Mouse (Mus musculus): Measurements from ENCODE around the gene Rplp1.

The Rplp1 gene

GRCm38 (mm10) chr9:61914203-61914916 lies at the start of gene Rplp1:
Gene Rplp1 (minus strand): TSS chr9:61914542.
- DNase-seq (ENCODE audit: low read depth, low spot score): peak; percentile 97

GRCm38 (mm10) chr9:61963356-61963755 lies 49.0 kb upstream of the Rplp1 start:
- DNase-seq (ENCODE audit: low read depth, low spot score): peak; percentile 22

DNA sequence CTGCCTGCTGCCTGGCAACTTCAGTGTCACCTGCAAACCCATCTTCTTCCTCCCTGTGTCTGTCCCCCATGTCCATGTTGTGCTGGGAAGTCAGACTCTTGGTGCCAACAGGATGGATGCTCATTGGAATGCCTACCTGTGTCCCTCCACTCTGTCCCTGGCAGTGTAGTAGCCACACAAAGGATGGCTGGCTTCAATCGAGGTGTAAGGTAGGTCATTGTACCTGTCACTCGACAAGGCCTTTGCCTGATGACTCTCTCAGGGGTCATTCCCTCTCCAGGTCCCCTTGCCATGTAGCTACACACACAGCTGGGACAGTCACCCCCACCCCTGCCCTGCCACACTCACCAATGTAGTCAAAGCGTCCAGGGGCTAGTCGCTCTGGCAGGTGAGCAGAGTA lies 46.8 kb upstream of the Rplp1 start:
- no peak for DNase-seq (ENCODE audit: low read depth, low spot score)

- DNase-seq (ENCODE audit: low read depth, low spot score): no peak
Measured at GRCm38 (mm10) chr9:61960753-61961152, 46.4 kb upstream of the Rplp1 start.

GRCm38 (mm10) chr9:61959921-61960569 lies 45.7 kb upstream of the Rplp1 start:
- no peak for DNase-seq (ENCODE audit: low read depth, low spot score)

- no peak for DNase-seq (ENCODE audit: low read depth, low spot score)
Measured at GRCm38 (mm10) chr9:61954707-61955106, 40.4 kb upstream of the Rplp1 start.

GRCm38 (mm10) chr9:61952241-61952640 lies 37.9 kb upstream of the Rplp1 start:
- no peak for DNase-seq (ENCODE audit: low read depth, low spot score)

- peak; percentile 87 for DNase-seq (ENCODE audit: low read depth, low spot score)
Measured at GRCm38 (mm10) chr9:61947402-61948346, 33.3 kb upstream of the Rplp1 start.

DNA sequence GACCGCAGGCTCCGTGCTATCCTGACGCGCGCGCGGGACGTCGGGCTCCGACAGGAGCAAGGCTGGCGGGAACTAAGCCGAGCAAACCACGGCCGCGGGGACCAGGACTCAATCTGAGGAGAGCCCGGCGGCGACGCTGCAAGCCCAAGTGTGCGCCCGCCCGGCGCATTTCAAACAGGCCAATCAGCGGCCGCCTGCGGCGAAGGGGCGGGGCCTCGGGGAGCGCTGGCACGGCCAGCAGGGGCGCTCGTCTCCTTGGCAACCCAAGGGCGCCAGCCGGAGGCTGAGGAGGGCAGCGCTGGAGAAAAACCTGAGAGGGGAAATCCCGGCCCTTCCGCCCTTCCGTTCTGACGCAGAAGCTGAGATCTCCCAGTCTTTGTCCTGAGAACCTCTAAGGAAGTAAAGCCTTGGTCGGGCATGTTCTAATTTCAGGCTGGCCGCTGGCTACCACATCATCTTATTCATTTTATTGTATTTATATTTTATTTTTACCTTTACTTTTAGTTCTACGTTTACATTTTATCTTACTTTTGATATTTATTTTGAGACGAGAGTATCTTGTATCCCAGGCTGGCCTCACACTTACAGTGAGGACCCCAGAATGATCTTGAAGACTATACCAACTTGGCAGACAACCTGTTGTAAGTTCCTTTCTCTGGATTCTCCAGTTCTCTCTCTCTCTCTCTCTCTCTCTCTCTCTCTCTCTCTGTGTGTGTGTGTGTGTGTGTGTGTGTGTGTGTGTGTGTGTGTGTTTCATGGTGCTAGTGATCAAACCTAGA lies 32.5 kb upstream of the Rplp1 start, which contains the start of gene Kif23:
TSS of gene Kif23 (minus strand) at position 152 of the 779 bp plus-strand sequence.
- DNase-seq (ENCODE audit: low read depth, low spot score): peak; percentile 97

DNA sequence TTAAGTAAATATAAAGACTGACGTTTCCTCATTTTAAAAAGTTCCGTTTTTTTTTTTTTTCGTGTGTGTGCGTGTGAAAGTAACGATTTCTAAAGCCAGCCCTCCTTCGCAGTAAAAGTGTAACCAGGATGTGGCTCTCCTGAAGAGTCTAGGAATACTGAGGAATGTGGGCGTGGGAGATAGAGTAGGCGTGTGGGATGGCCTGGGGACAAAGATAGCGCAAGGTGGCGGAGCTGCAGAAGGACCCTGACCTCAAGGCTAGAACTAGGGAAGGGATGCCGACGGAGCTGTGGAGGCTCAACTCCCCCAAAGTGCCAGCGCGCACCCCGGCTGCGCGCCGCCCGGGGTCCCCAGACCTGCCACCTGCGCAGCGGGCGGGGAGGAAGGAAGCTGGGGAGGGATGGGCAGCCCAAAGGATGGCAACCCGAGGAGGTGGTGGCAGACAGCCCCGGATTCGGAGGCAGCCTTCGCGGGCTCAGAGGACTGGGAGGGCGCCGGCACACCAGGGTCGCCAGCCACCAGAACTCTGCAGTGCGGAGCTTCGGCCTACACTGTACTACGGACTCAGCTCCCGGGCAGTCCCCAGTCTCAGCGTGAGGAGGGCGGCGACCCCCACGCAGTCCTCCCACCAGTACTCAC lies 31.8 kb upstream of the Rplp1 start:
- DNase-seq (ENCODE audit: low read depth, low spot score): no peak

GRCm38 (mm10) chr9:61941054-61941453 lies 26.7 kb upstream of the Rplp1 start:
- DNase-seq (ENCODE audit: low read depth, low spot score): no peak

- peak; percentile 73 for DNase-seq (ENCODE audit: low read depth, low spot score)
Measured at GRCm38 (mm10) chr9:61933333-61933732, 19.0 kb upstream of the Rplp1 start.

GRCm38 (mm10) chr9:61932009-61932408 lies 17.7 kb upstream of the Rplp1 start:
- peak; percentile 64 for DNase-seq (ENCODE audit: low read depth, low spot score)

GRCm38 (mm10) chr9:61925086-61925660 lies 10.8 kb upstream of the Rplp1 start:
- peak; percentile 54 for DNase-seq (ENCODE audit: low read depth, low spot score)

DNA sequence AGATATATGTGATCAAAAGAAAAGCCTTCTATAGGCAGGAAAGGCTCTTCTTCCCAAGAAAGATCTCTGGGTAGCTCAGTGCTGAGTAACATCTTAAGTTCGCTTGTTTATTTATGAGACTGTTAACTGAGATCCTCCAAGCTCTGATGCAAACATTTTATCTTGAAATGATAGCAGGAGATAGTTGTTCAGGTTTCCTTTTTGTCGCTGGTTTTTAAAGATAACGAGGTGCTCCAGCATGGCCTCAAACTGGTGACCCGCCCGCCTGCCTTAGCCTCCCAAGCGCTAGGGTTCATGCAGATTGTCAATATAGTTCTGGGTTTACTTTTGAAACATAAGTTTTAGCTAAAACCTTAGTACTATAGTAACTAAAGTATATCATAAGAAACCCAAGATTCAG lies 6.0 kb upstream of the Rplp1 start:
- no peak for DNase-seq (ENCODE audit: low read depth, low spot score)

GRCm38 (mm10) chr9:61919464-61919863 lies 5.1 kb upstream of the Rplp1 start:
- no peak for DNase-seq (ENCODE audit: low read depth, low spot score)

GRCm38 (mm10) chr9:61917436-61917835 lies 3.1 kb upstream of the Rplp1 start:
- DNase-seq (ENCODE audit: low read depth, low spot score): no peak

GRCm38 (mm10) chr9:61916986-61917385 lies 2.6 kb upstream of the Rplp1 start:
- no peak for DNase-seq (ENCODE audit: low read depth, low spot score)

GRCm38 (mm10) chr9:61915393-61916005 lies 1.2 kb upstream of the Rplp1 start:
- no peak for DNase-seq (ENCODE audit: low read depth, low spot score)

DNA sequence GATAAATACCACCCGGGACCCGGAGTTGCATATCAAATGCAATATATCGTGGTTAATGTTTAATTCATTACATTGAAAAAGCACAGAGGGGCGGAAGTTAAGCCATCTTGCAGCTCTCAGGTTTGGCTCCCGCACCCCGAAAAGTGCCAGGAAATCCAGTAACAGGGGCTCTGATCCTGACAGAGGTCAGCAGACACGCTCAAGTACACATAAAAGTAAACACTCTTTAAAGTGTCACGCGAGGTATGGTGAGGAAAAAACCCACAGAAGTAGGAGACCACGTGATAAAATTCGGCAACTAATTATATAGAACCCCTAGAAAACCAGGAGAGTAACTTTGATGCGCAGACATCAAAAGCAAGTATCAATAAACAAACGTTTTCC lies 567 bp upstream of the Rplp1 start:
- no peak for DNase-seq (ENCODE audit: low read depth, low spot score)
